Mouse (Mus musculus) erythroblast, embryonic 14.5 days (primary cell): ENCODE results near the gene Pxt1. TPM values are rescaled to one million over a fixed set of nuclear protein-coding genes. Genes with fewer than 3 reads are reported as not detected.

ENCODE experiments used
- H3K27me3 ChIP-seq: 2 replicates; pipeline ENCODE4 v1.6.1; 2012; ENCODE audit warnings: inconsistent platforms; ENCODE audit not compliant: control insufficient read depth
- H3K36me3 ChIP-seq: 2 replicates; pipeline ENCODE4 v1.6.1; 2012; ENCODE audit warnings: mild to moderate bottlenecking, inconsistent platforms; ENCODE audit not compliant: control insufficient read depth
- H3K4me1 ChIP-seq: 2 replicates; pipeline ENCODE4 v1.6.1; 2012; ENCODE audit warnings: inconsistent platforms; ENCODE audit not compliant: control insufficient read depth
- H3K4me3 ChIP-seq: replicated peaks from 2 replicates; pipeline ENCODE3; 2012; ENCODE audit warnings: moderate library complexity, mild to moderate bottlenecking, inconsistent platforms
- H3K9me3 ChIP-seq: 2 replicates; pipeline ENCODE4 v1.6.1; 2012; ENCODE audit warnings: low read length, inconsistent platforms, mixed read lengths; ENCODE audit not compliant: control insufficient read depth
- GATA1 ChIP-seq: IDR thresholded peaks from 2 replicates; pipeline ENCODE4 v1.6.1; 2012; ENCODE audit warnings: low read length, inconsistent platforms, mixed read lengths
- TAL1 ChIP-seq: IDR thresholded peaks from 3 replicates; pipeline ENCODE4 v1.6.1; 2012; ENCODE audit warnings: low read length, inconsistent platforms, mixed read lengths
- polyA plus RNA-seq: library from polyadenylated mRNA; stranded (reverse); fragments of >175 nt; gene quantifications from 2 replicates; pipeline ENCODE4 v1.2.3, GENCODE M21; 2012

Pxt1 gene
- polyA plus RNA-seq, 1 experiment: 0.09 TPM

DNA sequence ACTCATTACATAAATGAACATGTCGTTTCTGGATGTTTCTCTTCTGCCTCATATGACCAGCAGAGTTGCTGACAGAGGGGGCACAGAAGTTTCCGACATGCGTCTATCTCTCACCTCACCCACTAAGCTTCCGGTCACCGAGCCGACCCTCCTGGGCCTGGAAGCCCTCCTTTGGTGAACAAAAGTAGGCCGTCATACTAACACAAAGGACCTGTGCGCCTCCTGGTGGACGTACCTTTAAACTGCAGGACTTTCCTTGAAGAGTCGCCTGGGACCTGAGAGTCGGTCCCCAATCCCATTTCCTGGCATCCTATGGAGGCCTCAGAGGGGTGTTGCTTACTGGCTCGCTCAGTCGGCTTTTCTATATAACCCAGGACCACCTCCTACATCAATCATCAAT lies 17.3 kb downstream of the Pxt1 start:
- Histone ChIP-seq H3K4me1 (peaks cover 53% of the 10 kb centered on the region), H3K36me3 (no peaks in the 10 kb centered on the region; the same call in 1 of the 2 replicates), H3K27me3 (peaks cover 4% of the 10 kb centered on the region), H3K9me3 (no peaks in the 10 kb centered on the region), H3K4me3 (no peak overlapping the region)
- TF ChIP-seq TAL1: no peak
- no peak for TF ChIP-seq GATA1

DNA sequence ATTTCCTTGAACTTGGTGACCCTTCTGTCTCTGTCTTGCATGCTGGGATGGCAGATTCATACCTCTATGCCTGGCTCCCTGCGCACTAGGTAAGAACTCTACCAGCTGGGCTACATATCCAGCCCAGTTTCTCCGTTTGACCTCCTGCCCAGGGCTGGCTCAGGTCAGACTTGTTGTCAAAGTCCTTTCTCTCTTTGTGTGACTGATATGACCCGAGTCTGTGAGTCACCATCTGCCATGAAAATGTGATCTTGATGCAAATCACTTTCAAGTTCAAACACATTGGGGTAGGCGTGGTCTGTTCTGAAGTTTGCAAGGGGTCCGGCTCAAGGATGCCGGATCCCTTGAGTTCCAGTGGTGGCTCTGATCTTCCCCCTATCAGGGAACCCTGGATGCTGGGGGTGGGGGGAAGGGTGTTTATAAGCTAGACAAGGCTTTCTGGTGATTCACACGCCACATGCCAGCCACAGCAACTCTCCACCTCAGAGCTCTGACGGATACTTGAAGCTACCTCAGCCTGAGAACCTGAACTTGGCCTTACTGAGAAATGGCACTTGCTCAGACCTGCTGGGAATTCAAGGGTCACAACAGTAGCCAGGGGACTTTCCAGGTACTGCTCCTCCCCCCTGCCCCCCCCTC lies 18.6 kb downstream of the Pxt1 start:
- Histone ChIP-seq H3K36me3 (no peaks in the 10 kb centered on the region), H3K4me3 (no peak overlapping the region), H3K27me3 (peaks cover 4% of the 10 kb centered on the region), H3K9me3 (no peaks in the 10 kb centered on the region), H3K4me1 (peaks cover 45% of the 10 kb centered on the region)
- TF ChIP-seq GATA1: no peak
- no peak for TF ChIP-seq TAL1

DNA sequence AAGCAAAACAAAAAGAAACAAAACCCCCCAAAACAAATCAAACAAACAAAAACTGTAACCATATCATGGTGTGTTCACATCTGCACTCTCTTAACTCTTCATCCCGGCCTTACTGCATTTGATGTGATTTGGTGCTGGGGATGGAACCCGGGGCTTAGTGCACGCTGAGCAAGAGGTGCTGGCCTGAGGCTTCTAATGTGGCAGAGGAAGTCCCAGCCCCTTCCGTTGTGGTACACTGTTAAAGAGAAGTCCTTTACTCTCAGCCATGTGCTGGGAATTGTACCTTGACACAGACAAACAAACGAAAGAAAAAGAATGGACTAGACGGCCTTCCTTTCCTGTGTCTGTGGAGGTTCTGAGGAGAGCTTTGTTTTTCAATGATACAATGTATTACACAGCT lies 21.5 kb downstream of the Pxt1 start:
- Histone ChIP-seq H3K4me1 (peaks cover 16% of the 10 kb centered on the region), H3K36me3 (no peaks in the 10 kb centered on the region), H3K9me3 (no peaks in the 10 kb centered on the region), H3K4me3 (no peak overlapping the region), H3K27me3 (peaks cover 4% of the 10 kb centered on the region)
- TF ChIP-seq TAL1: no peak
- TF ChIP-seq GATA1: no peak

DNA sequence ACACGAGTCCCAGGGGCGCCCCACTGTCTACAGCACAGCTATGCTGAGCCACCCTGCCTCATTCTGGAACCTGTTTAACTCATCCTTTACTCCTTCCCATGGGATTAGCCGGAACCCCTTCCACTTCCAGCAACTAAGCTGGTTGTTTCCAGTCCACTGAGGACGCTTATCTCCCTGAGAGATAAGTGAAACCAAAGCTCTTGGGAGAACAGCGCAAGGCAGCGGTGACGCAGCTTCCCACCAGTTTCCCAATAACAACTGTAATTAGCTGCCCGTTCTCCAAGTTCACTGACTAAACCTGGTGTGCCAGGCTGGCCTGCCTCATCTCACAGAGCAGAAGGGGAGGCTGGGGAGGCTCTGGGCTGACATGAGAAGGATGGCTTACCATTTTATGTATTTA lies 22.6 kb downstream of the Pxt1 start:
- H3K9me3 ChIP-seq: no peaks in the 10 kb centered on the region
- TF ChIP-seq TAL1: no peak
- no peak for TF ChIP-seq GATA1
- no peak overlapping the region for H3K4me3 ChIP-seq
- H3K36me3 ChIP-seq: no peaks in the 10 kb centered on the region
- peaks cover 6% of the 10 kb centered on the region for H3K4me1 ChIP-seq
- H3K27me3 ChIP-seq: peaks cover 4% of the 10 kb centered on the region

DNA sequence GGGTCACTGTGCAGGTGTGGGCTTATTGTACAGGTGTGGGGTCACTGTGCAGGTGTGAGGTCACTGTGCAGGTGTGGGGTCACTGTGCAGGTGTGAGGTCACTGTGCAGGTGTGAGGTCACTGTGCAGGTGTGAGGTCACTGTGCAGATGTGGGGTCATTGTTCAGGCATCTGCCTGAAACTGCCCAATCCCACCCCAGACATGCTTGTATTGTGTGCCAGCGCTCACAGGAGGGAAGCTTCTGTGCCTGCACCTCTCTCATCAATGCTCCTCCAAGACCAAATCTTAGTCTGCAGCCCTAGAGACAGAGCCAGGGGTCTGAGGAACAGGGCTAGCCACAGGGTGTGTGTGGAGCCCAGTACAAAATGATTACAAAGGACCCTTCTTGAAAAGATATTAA lies 27.1 kb downstream of the Pxt1 start:
- H3K27me3 ChIP-seq: no peaks in the 10 kb centered on the region
- H3K4me3 ChIP-seq: no peak overlapping the region
- peaks cover 4% of the 10 kb centered on the region for H3K4me1 ChIP-seq
- H3K36me3 ChIP-seq: no peaks in the 10 kb centered on the region
- TF ChIP-seq GATA1 (no peak), TAL1 (no peak)
- H3K9me3 ChIP-seq: no peaks in the 10 kb centered on the region

DNA sequence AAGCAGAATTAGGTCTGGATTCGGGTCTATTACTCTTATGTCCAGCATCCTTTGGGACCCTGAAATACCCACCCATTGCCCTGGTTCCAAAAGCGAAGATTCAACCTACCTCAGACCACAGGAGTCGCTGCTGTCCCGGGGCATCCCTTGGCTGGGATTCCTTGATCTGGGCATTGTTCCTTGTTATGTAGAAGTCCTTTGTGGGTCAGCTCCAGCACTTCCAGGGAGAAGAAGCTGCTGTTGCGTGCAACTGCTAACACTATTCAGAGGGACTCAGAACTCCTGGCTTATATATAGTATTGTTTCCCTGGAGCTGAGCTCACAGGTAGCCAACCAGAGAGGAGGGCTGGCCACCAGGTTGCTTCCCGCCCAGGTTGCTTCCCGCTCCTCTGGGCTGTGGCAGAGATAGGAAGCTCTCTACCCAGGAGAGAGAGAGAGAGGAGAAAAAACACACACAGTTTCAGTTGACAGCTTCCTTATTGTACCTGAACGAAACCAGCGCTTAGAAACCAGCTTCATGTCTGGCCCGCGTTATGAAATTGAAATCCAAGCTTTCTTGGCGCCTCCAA lies 28.5 kb downstream of the Pxt1 start, which contains the start of gene 4930539E08Rik:
4930539E08Rik (minus strand) TSS at position 265 of the 569 bp plus-strand sequence.
- Histone ChIP-seq H3K4me1 (no peaks in the 10 kb centered on the region; the same call in 1 of the 2 replicates), H3K27me3 (peaks cover 8% of the 10 kb centered on the region), H3K36me3 (no peaks in the 10 kb centered on the region), H3K4me3 (no peak within 1 kb of the TSS), H3K9me3 (no peaks in the 10 kb centered on the region)
- no peak for TF ChIP-seq TAL1
- no peak for TF ChIP-seq GATA1

- no peaks in the 10 kb centered on the region for H3K4me1 ChIP-seq
- H3K4me3 ChIP-seq: no peak overlapping the region
- peaks cover 20% of the 10 kb centered on the region for H3K27me3 ChIP-seq
- no peaks in the 10 kb centered on the region for H3K9me3 ChIP-seq
- TF ChIP-seq GATA1 (no peak), TAL1 (no peak)
- no peaks in the 10 kb centered on the region for H3K36me3 ChIP-seq
These were observed 29.7 kb downstream of the Pxt1 start for GRCm38 (mm10) chr17:28913940-28914339.

DNA sequence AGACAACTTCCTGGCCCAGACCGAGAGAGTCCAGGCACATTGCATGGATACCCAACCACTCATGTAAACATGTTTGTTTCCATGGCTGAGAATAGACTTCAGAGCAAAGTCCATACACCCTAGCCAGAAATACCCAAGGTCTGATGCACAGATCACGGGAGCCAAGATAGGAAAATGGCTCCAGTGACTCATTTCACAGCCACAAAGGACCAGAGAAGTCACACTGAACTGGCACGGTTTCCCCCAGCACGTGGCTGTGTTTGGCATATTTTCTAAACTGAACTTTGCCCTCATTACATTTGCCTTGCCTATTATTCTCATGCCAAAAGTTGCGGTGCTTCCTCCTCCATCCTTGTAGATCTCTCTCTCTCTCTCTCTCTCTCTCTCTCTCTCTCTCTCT lies 30.4 kb downstream of the Pxt1 start:
- Histone ChIP-seq H3K4me1 (no peaks in the 10 kb centered on the region), H3K4me3 (no peak overlapping the region), H3K9me3 (no peaks in the 10 kb centered on the region), H3K36me3 (no peaks in the 10 kb centered on the region), H3K27me3 (peaks cover 26% of the 10 kb centered on the region)
- TF ChIP-seq GATA1 (no peak), TAL1 (no peak)

- Histone ChIP-seq H3K27me3 (peaks cover 29% of the 10 kb centered on the region), H3K4me3 (no peak overlapping the region), H3K4me1 (no peaks in the 10 kb centered on the region), H3K9me3 (no peaks in the 10 kb centered on the region), H3K36me3 (no peaks in the 10 kb centered on the region)
- TF ChIP-seq TAL1: no peak
- no peak for TF ChIP-seq GATA1
These were observed 33.5 kb downstream of the Pxt1 start for GRCm38 (mm10) chr17:28910139-28910538.
